Mouse (Mus musculus) adrenal gland, postnatal 36 days (tissue): ENCODE data around the gene Zbtb25. TPM values are rescaled to one million over a fixed set of nuclear protein-coding genes. Genes with fewer than 3 reads are reported as not detected.

Source experiments
- DNase-seq, 2 experiments: peaks; one replicate each; pipeline ENCODE4 v3.0.0; 2021; ENCODE audit warnings: mixed read lengths in 1 of 2
- long read RNA-seq, 2 experiments: library from polyadenylated mRNA; stranded (forward); transcript quantifications; one replicate each; pipeline ENCODE4 v2.0.0; 2021; ENCODE audit warnings: borderline sequencing depth in 2 of 2
- total RNA-seq, 2 experiments: library from RNA; stranded (reverse); gene quantifications; 2 replicates each; pipeline ENCODE4 v1.2.3; 2021

Gene Zbtb25
- total RNA-seq: 1 to 10 TPM; 5.9 to 9.9 TPM
- long read RNA-seq, experiment 1, partial matches to known transcripts: 0 of 7 reads
- long read RNA-seq, experiment 1, other reads (novel, unspliced or antisense): 2 of 7 reads
- long read RNA-seq, experiment 2, partial matches to known transcripts: 0 of 4 reads
- long read RNA-seq, experiment 2, other reads (novel, unspliced or antisense): 2 of 4 reads

- peak; percentile 85 to 93 for DNase-seq
Measured at GRCm38 (mm10) chr12:76369206-76369977, at the start of gene Zbtb25. Gene Zbtb25, minus strand, starts transcription at chr12:76369602.

GRCm38 (mm10) chr12:76418346-76418745 is 48.9 kb upstream of the Zbtb25 start:
- DNase-seq: no peak

- DNase-seq: peak; percentile 28 to 47
Measured at GRCm38 (mm10) chr12:76417433-76417854, 48.0 kb upstream of the Zbtb25 start, which contains the start of gene Ppp1r36. Gene Ppp1r36, plus strand, starts transcription at chr12:76417538.

- DNase-seq: no peak
Measured at GRCm38 (mm10) chr12:76415383-76416010, 46.1 kb upstream of the Zbtb25 start.

GRCm38 (mm10) chr12:76409166-76409565 is 39.8 kb upstream of the Zbtb25 start:
- no peak for DNase-seq

GRCm38 (mm10) chr12:76407184-76407583 is 37.8 kb upstream of the Zbtb25 start:
- DNase-seq: no peak

DNA sequence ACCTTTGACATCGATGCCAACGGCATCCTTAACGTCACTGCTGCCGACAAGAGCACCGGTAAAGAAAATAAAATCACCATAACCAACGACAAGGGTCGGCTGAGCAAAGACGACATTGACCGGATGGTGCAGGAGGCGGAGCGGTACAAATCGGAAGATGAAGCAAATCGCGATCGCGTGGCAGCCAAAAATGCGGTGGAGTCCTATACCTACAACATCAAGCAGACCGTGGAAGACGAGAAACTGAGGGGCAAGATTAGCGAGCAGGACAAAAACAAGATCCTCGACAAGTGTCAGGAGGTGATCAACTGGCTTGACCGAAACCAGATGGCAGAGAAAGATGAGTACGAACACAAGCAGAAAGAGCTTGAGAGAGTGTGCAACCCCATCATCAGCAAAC is 36.6 kb upstream of the Zbtb25 start:
- DNase-seq: peak; percentile 3 to 5

- DNase-seq: peak; percentile 20 to 24
Measured at GRCm38 (mm10) chr12:76405183-76405970, 36.0 kb upstream of the Zbtb25 start.

GRCm38 (mm10) chr12:76404836-76405182 is 35.4 kb upstream of the Zbtb25 start:
- DNase-seq: no peak

DNA sequence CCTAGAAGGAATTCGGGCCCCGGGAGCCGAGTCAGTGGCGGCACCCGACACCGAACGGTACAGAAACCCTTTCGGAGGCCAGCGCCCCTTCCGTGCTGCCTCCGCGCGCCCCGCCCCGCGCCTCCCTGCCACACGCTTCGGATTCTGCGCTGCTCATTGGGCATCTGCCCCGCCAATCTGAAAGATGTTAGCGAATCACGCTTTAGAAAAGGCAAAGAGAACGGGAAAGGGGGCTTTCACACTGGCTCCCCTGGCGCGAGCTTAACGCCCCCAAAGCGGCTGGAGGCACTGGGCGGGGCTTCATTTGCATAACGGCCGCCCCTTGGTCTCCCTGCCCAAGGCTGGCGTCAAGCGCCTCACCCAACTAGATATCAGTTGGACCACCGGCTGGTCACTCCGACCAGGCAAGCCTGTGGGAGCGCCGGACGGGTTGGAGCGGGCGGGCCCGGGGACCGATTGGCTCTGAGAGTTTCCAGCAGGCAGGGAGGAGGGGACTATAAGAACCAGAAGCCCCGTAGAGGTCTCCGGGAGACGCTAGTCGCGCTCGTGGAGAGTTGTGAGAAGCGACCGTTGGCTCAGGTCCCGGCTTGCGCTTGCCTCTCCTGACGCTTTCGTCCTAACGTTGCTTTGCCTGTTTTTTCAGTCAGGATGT is 34.6 kb upstream of the Zbtb25 start, which contains the start of gene Hspa2:
Gene Hspa2, plus strand, starts transcription at position 291 of the 652 bp plus-strand sequence.
- peak; percentile 99 to 100 for DNase-seq

DNA sequence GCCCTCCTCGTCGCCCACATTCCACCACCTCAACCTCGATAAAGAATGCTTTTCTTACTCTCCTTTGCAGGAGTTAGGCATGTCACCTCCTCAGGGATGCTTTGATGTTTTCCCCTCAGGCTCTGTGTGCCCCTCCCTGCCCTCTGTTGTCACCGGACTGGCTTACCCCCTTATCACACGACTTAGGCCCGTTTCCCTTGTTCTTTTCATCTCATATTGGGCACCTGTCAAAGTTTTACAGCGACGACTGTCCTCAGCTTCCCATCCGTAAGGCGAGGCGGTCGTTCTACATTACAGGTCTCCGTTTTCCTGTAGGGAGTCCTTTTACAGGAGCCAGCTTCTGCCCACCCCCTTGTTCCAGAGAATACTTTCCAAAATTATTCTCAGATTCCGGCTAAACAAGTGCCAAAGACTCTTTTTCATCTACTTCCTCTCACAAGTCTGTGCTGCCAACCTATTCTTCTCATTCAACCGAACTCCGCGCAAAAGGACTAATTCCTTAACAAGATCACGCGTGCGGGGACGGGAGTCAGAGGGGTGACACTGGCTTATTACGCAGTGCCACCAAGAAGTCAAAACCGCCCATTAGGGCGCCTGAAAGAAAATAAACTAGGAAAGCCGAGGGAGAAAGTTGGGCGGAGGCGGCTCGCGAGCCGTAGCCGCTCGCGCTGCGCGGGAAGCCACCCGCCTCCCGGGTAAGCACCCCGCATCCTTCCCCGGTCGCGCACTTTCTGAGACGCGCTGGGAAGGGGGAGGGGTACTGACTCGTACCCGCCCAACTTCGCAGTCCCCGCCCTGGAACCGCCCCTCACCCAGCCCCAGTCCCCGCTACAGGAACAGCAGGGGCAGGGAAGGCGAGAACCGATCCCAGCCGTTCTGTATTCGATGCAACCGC is 33.8 kb upstream of the Zbtb25 start:
- DNase-seq: peak; percentile 90 to 95

GRCm38 (mm10) chr12:76401674-76402073 is 32.3 kb upstream of the Zbtb25 start:
- DNase-seq: no peak

DNA sequence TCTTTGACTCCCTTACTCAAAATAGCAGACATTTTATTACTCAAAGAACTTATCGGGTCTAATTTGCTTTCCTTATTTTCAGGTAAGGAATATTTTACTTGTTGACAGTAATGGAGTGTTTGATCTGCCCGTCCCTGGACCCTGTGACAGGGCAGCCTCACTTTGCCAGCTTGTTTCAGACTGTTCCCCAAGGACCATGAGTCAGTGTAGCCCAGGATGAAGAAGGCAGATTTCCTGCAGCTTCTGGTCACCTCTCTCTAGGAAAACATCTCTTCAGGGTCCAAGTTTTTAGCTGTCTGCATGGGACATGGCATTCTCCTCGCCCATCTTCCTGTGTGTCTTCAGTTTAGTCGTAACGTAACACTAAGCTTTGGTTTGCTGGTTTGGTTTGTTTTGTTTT is 27.9 kb upstream of the Zbtb25 start:
- peak; percentile 21 to 33 for DNase-seq

- DNase-seq: no peak
Measured at GRCm38 (mm10) chr12:76392979-76393378, 23.6 kb upstream of the Zbtb25 start.

DNA sequence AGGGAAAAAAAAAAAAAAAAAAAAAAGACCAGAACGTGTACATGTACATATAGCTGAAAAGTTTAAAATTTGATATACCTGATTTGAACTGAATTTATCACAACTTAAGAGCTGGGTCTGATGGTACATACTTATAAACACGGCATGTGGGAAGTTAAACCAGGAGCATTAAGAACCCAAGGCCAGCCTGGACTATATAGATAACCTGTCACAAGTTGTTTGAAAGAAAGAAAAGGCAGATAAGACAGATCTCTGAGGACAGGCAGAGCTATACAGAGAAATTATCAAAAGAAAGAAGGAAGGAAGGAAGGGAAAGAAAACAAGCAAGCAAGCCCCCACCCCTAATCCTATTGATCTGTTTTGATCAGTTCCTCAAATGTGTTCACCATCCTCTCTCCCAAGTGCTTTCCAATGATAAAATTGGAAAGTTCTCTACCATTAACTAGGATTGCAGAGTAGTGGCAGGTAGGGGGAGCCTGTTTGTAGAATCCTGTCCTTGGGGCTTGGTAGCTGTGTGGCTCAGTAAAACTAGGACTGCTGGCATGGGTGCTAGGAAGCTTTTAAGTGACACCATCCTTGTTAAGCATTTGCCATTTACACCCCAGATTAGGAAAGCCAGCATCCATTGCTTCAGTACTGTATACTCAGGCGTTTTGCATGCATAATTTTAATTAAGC is 22.3 kb upstream of the Zbtb25 start:
- DNase-seq: no peak

- no peak for DNase-seq
Measured at GRCm38 (mm10) chr12:76388794-76389193, 19.4 kb upstream of the Zbtb25 start.

- no peak for DNase-seq
Measured at GRCm38 (mm10) chr12:76385342-76385741, 15.9 kb upstream of the Zbtb25 start.

DNA sequence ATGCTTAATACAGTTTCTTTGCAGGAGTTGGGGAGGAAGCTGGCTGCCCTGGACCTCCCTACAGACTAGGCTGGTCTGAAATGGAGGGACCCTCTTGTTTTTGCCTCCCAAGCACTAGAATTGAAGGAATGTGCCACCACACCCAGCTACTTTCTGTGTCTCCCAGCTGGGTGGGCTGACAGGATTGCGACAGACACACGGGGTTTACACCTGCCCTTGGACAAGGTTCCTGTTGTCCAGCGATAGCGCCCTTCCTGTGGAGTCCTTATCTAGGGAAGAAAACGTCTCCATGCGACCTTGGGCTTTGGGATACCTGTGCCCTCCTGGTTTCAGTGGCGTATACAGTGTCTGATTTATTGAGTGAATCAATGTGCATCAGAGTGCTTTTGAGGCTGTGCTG is 10.7 kb upstream of the Zbtb25 start:
- DNase-seq: no peak

GRCm38 (mm10) chr12:76378556-76378955 is 9.2 kb upstream of the Zbtb25 start:
- DNase-seq: peak in 1 of 2 experiments; percentile 41

GRCm38 (mm10) chr12:76377726-76378125 is 8.3 kb upstream of the Zbtb25 start:
- DNase-seq: peak; percentile 57 to 72
